Mouse (Mus musculus) liver, embryonic 11.5 days (tissue): Measurements from ENCODE around the gene Atp5mpl. TPM values are rescaled to one million over a fixed set of nuclear protein-coding genes. Genes with fewer than 3 reads are reported as not detected.

Experiments
- ATAC-seq: fragments of 200-750 bp; cut with Nextera tagmentation; replicated peaks from 2 replicates; pipeline ENCODE4 v1.8.0; 2017; ENCODE audit warnings: moderate number of reproducible peaks, mild to moderate bottlenecking, moderate TSS enrichment, moderate library complexity; ENCODE audit not compliant: low FRiP score
- DNase-seq: peaks from one replicate; pipeline ENCODE4 v3.0.0-alpha.2; 2017; ENCODE audit warnings: low spot score
- H3K27ac ChIP-seq: fragments of 300-500 bp; sonication (generic); 2 replicates; pipeline ENCODE4 v1.5.1; 2014; ENCODE audit warnings: mild to moderate bottlenecking, low read depth, low read length, control low read depth
- H3K27me3 ChIP-seq: fragments of 300-500 bp; sonication (generic); replicated peaks from 2 replicates; pipeline ENCODE4 v1.6.1; 2014; ENCODE audit warnings: low read length, mixed read lengths; ENCODE audit not compliant: control insufficient read depth, insufficient read depth
- H3K36me3 ChIP-seq: fragments of 300-500 bp; sonication (generic); 2 replicates; pipeline ENCODE4 v1.6.1; 2014; ENCODE audit warnings: mild to moderate bottlenecking, low read length, moderate library complexity, mixed read lengths; ENCODE audit not compliant: control insufficient read depth, insufficient read depth
- H3K4me1 ChIP-seq: fragments of 300-500 bp; sonication (generic); replicated peaks from 2 replicates; pipeline ENCODE4 v1.6.1; 2014; ENCODE audit warnings: low read length, mixed read lengths; ENCODE audit not compliant: control insufficient read depth, insufficient read depth
- H3K4me2 ChIP-seq: fragments of 300-500 bp; sonication (generic); 2 replicates; pipeline ENCODE4 v1.6.1; 2014; ENCODE audit warnings: mild to moderate bottlenecking, control low read depth, moderate library complexity
- H3K4me3 ChIP-seq: fragments of 300-500 bp; sonication (generic); 2 replicates; pipeline ENCODE4 v1.5.1; 2014; ENCODE audit warnings: low read depth, low read length, control low read depth
- H3K9ac ChIP-seq: fragments of 300-500 bp; sonication (generic); 2 replicates; pipeline ENCODE4 v1.6.1; 2014; ENCODE audit warnings: low read depth, low read length, control low read depth
- H3K9me3 ChIP-seq: fragments of 300-500 bp; sonication (generic); 2 replicates; pipeline ENCODE4 v1.6.1; 2016; ENCODE audit warnings: low read length, inconsistent platforms, mixed read lengths; ENCODE audit not compliant: control insufficient read depth
- WGBS: fragments of 180-500 bp; shearing (Covaris S2); extraction: QIAGEN DNeasy Blood & Tissue Kit; methylation state at CpG from one replicate; pipeline ENCODE4 v1.1.7; 2014; 5-methylcytosine and 5-hydroxymethylcytosine counted together
- polyA plus RNA-seq: library from polyadenylated mRNA; unstranded; fragments of >200 nt; fragmentation: Nextera tagmentation; extraction: Ambion mirVana; gene quantifications from 2 replicates; pipeline ENCODE4 v1.2.1, GENCODE M21; 2014

Gene Atp5mpl
- polyA plus RNA-seq, 1 experiment from 2014 or later: 735 TPM

DNA sequence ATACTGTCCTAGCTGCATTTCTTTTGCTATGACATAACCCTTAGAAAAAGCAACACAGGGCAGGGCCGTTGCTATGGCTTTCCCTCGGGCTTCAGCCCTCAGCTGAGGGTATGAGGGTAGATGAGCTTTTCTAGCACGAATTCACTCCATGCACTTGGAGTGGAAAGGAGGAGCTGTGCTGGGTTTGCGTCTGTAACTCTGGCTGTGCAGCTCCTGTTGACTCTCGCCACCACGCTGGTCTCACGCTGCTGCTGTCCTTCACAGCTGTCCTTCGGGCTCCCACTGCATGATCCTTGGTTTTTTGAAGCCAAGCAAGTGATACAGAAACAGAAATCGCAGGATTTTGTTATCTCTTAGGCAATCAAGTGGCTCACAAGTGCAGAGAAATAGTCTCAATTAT is 20.0 kb upstream of the Atp5mpl start:
- Histone ChIP-seq H3K36me3 (no peaks in the 10 kb centered on the region), H3K9ac (no peak overlapping the region), H3K4me3 (no peak overlapping the region), H3K4me1 (no peaks in the 10 kb centered on the region), H3K4me2 (no peak overlapping the region), H3K27me3 (no peaks in the 10 kb centered on the region; the same call in 1 of the 2 replicates), H3K9me3 (no peaks in the 10 kb centered on the region), H3K27ac (no peak overlapping the region)
- DNase-seq (no peak), ATAC-seq (no peak)
- 51% methylated on average over 9 of the region's 9 CpGs for WGBS

DNA sequence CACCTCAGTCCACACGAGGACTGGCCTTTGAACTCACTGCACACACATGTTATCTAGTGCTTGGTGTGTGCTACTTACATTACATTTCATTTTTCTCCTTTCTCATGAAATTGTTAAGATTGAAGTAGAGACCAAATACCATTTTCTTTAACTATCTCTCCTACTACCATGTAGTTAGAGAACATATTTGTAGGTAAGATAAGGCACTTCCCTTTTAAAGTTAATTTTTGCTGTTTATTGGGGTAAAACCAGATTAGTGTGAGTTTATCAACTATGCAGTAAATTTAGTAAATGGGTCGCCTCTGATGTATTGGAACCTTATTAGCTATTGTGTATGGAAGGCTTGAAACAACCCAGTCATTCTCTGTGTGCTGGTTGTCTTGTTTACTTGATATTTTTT is 16.4 kb upstream of the Atp5mpl start:
- DNase-seq: no peak
- H3K9me3 ChIP-seq: no peaks in the 10 kb centered on the region
- no peak overlapping the region for H3K4me2 ChIP-seq
- H3K4me3 ChIP-seq: no peak overlapping the region
- ATAC-seq: no peak
- H3K27ac ChIP-seq: no peak overlapping the region
- WGBS: 46% methylated on average over 2 of the region's 2 CpGs
- no peak overlapping the region for H3K9ac ChIP-seq
- H3K27me3 ChIP-seq: no peaks in the 10 kb centered on the region; the same call in 1 of the 2 replicates
- no peaks in the 10 kb centered on the region for H3K4me1 ChIP-seq
- no peaks in the 10 kb centered on the region for H3K36me3 ChIP-seq

DNA sequence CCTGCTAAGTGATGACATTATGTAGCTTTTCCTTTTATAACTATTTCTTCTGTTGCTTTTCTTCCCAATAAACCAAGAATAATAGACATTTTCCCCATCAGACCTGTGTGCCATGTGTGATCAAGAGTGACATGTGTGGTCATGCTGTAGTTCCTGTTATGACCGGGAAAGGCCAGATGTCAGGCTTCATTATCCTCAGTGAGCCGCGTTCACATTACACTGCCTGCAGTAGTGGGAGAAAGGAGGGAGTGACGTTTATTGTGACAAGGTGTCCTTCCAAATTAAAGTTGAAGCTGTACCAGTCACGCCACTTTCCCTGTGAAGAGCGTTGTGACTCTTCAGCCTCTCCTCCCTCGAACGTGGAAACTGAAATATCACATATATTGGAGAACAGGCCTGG is 15.1 kb upstream of the Atp5mpl start:
- H3K27ac ChIP-seq: no peak overlapping the region
- no peaks in the 10 kb centered on the region for H3K4me1 ChIP-seq
- 73% methylated on average over 8 of the region's 8 CpGs for WGBS
- no peak overlapping the region for H3K4me2 ChIP-seq
- H3K4me3 ChIP-seq: no peak overlapping the region
- H3K9ac ChIP-seq: no peak overlapping the region
- H3K36me3 ChIP-seq: no peaks in the 10 kb centered on the region
- no peaks in the 10 kb centered on the region for H3K9me3 ChIP-seq
- no peak for DNase-seq
- ATAC-seq: no peak
- no peaks in the 10 kb centered on the region; the same call in 1 of the 2 replicates for H3K27me3 ChIP-seq

DNA sequence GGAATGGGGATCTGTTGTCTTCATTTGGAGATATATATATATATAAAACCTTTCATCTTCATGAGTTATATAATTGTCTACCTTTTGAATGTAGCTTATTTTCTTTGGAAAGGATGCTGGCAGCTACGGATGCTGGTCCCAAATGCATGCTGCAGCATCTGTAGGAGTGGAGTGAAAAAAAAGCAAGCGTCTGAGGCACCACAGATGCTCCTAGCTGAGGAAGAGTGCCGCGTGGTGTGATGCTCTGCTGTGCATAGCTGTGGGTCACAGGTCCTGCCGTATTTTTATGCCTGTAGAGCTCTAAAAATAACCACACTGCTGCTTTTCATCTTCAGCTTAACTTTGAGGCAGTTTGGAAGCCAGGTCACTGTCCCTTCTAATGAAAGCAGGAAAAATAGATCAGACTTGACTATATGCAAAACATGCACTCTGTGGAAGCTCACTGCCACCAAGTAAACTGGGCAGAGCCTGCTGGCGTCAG is 14.2 kb upstream of the Atp5mpl start, which contains the start of gene Rd3l:
TSS of gene Rd3l (minus strand) at position 431 of the 481 bp plus-strand sequence.
- Histone ChIP-seq H3K4me2 (no peak within 1 kb of the TSS), H3K4me3 (no peak within 1 kb of the TSS), H3K4me1 (no peaks in the 10 kb centered on the region), H3K27me3 (no peaks in the 10 kb centered on the region), H3K9ac (no peak within 1 kb of the TSS), H3K9me3 (no peaks in the 10 kb centered on the region), H3K36me3 (no peaks in the 10 kb centered on the region), H3K27ac (no peak within 1 kb of the TSS)
- ATAC-seq (no peak), DNase-seq (no peak)
- 66% methylated on average over 6 of the region's 6 CpGs for WGBS

DNA sequence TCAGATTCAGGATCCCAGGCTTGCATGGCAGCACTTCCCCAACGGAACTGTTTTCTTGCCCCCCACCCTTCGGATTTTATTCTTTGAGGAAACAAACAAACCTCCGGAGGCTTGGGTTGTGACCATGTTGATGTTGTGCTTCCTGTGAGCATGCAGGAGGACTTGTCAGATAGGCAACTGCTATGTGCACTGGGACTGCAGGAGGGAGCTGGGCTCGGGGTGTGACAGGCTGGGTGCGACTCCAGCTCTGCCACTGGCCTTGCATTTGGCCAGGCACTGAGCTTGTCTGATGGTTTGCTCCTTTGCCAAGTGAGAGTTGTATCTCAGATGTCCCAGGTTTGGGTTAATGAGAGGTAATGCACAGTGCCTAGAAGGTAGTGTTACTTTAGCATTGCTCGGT is 11.5 kb upstream of the Atp5mpl start:
- H3K9ac ChIP-seq: no peak overlapping the region
- WGBS: 53% methylated on average over 6 of the region's 6 CpGs
- no peaks in the 10 kb centered on the region for H3K4me1 ChIP-seq
- DNase-seq (no peak), ATAC-seq (no peak)
- H3K36me3 ChIP-seq: no peaks in the 10 kb centered on the region
- no peak overlapping the region for H3K4me3 ChIP-seq
- H3K27ac ChIP-seq: no peak overlapping the region
- H3K27me3 ChIP-seq: no peaks in the 10 kb centered on the region
- H3K9me3 ChIP-seq: no peaks in the 10 kb centered on the region
- H3K4me2 ChIP-seq: no peak overlapping the region

DNA sequence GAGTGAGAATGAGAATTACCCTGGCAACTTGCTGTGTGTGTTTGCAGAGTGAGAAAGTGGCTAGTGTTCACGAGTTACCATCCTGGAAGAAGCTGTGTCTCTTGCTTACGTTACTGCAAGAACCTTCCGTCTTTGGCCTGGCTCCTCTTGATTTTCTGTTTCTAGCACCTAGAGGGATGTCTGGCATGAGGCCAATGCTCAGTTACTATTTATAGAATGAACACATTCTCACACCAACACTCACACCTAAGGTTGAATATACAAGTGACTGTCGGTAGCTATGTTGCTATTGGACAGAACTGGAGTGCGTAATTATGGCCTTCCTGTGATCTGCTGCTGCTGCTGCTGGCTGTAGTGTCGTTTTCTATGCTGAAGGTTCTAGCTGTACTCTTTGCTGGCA is 10.4 kb upstream of the Atp5mpl start:
- Histone ChIP-seq H3K36me3 (no peaks in the 10 kb centered on the region), H3K4me2 (no peak overlapping the region), H3K4me3 (no peak overlapping the region), H3K4me1 (no peaks in the 10 kb centered on the region), H3K27me3 (no peaks in the 10 kb centered on the region), H3K9me3 (no peaks in the 10 kb centered on the region), H3K27ac (no peak overlapping the region), H3K9ac (no peak overlapping the region)
- 65% methylated on average over 6 of the region's 6 CpGs for WGBS
- ATAC-seq: no peak
- no peak for DNase-seq

DNA sequence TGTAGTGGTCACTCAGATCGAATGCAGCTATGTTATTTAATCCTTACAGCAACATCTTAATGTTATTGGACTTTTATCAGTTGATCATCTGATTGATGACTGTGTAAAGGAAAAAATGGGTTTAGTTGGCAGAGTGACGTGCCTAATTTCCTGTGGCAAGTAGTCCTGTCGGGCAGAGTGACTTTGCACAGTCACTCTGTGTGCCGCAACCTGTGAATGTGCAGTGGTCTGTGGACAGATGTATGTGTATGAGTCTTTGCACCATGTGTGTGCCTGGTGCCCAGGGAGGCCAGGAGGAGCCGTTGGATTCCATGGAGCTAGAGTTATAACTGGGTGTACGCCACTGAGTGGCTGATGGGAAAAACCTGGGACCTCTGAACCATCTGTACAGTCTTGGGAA is 7.8 kb upstream of the Atp5mpl start:
- no peaks in the 10 kb centered on the region for H3K27me3 ChIP-seq
- H3K4me1 ChIP-seq: no peaks in the 10 kb centered on the region
- H3K36me3 ChIP-seq: no peaks in the 10 kb centered on the region
- H3K4me2 ChIP-seq: no peak overlapping the region
- no peaks in the 10 kb centered on the region for H3K9me3 ChIP-seq
- ATAC-seq: no peak
- WGBS: 76% methylated on average over 6 of the region's 6 CpGs
- no peak overlapping the region for H3K9ac ChIP-seq
- no peak overlapping the region for H3K4me3 ChIP-seq
- no peak for DNase-seq
- H3K27ac ChIP-seq: no peak overlapping the region

DNA sequence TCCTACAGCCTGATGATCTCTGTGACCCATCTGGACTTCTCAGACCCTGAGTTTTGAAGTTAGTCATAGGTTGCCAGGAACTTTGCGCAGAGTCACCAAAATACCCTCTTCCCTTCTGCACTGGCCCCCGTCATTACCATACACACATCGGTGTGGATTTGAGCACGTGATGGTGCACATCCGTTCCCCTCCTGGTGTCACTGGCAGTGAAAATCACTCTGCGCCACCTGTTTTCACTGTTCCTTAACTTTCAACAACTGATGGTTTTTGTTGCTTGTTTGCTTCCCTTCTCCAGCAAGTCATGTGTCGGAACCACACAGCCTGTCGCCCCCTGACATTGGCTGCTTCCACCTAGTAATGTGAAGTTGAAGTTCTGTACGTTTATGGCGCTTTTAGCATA is 5.7 kb upstream of the Atp5mpl start:
- DNase-seq (no peak), ATAC-seq (no peak)
- WGBS: 89% methylated on average over 10 of the region's 10 CpGs
- Histone ChIP-seq H3K27ac (no peak overlapping the region), H3K9ac (no peak overlapping the region), H3K4me1 (no peaks in the 10 kb centered on the region), H3K9me3 (no peaks in the 10 kb centered on the region), H3K4me2 (no peak overlapping the region), H3K27me3 (no peaks in the 10 kb centered on the region), H3K4me3 (no peak overlapping the region), H3K36me3 (no peaks in the 10 kb centered on the region)

DNA sequence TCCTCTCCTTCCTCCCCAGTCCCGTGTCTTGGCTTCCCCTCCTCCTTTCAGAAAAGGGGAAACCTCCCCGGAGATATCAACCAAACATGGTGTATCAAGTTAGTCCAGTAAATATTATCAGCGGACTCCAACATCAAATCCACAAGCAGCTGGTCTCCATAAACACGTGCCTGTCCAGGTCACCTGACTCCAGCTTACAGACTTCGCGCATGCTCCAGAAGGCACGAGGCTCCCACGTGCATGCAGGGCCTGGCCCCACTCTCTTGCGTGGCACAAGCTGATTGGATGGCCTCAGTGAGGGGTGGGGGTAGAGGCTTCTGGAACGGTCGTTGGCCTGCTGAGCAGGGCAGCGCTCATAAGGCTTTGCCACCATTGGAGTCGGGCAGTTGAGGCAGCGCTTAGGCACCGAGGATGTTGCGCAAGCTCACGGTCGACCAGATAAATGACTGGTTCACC is 4.5 kb upstream of the Atp5mpl start, which contains the start of gene Tdrd9:
TSS of gene Tdrd9 (plus strand) at position 329 of the 456 bp plus-strand sequence.
- 82% methylated on average over 18 of the region's 18 CpGs for WGBS
- DNase-seq: no peak
- Histone ChIP-seq H3K4me1 (no peaks in the 10 kb centered on the region), H3K9me3 (no peaks in the 10 kb centered on the region), H3K27me3 (no peaks in the 10 kb centered on the region), H3K27ac (no peak within 1 kb of the TSS), H3K4me3 (no peak within 1 kb of the TSS), H3K36me3 (no peaks in the 10 kb centered on the region), H3K9ac (no peak within 1 kb of the TSS), H3K4me2 (no peak within 1 kb of the TSS)
- ATAC-seq: no peak
